Mouse (Mus musculus) ES-Bruce4 (cell line): ENCODE measurements around the gene Rnf157.

Experiments used
- CTCF ChIP-seq: IDR thresholded peaks from one replicate; pipeline ENCODE4 v1.8.1; 2011; ENCODE audit warnings: low read depth, low read length
- POLR2A ChIP-seq: IDR thresholded peaks from one replicate; pipeline ENCODE4 v1.8.1; 2011; ENCODE audit warnings: low read length; ENCODE audit not compliant: insufficient read depth

DNA sequence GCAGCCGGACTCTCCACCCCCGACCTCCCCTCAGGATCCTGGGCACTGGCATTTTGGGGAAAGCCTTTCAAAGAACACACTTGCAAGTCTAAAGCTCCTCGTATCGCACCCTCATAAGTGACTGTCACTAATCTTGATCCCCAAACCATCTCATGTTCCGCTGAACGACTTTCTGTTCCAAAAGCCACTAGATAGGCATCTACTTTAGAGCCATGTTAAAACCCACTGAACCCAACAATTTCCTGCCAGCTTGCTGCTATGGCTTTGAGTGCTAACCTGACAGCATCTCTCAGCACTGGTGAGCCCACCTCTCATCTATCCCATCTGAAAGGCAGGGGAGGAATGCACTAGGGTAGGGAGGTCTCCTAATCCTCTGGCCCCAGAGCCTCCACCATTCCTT is 75.3 kb downstream of the Rnf157 start:
- TF ChIP-seq CTCF (no peak), POLR2A (no peak)
